Mouse (Mus musculus): ENCODE measurements around the gene Atp6v1e1. TPM values are rescaled to one million over a fixed set of nuclear protein-coding genes. Genes with fewer than 3 reads are reported as not detected.

Gene Atp6v1e1
- 150 TPM for polyA plus RNA-seq (2017; shearing (Covaris generic))

GRCm38 (mm10) chr6:120822307-120822928, at the start of gene Atp6v1e1:
Gene Atp6v1e1, minus strand, starts transcription at chr6:120822793.

GRCm38 (mm10) chr6:120835474-120836374, 13.1 kb upstream of the Atp6v1e1 start, which contains the start of gene Bcl2l13:
Gene Bcl2l13, plus strand, starts transcription at chr6:120836212.

GRCm38 (mm10) chr6:120773149-120773628, 49.4 kb downstream of the Atp6v1e1 start, which contains the start of gene Slc25a18:
Gene Slc25a18, plus strand, starts transcription at chr6:120773578.

Other genes with a start within 250 kb of the Atp6v1e1 start
- gene Cecr2, start 156.4 kb downstream of the Atp6v1e1 start, polyA plus RNA-seq (2017; shearing (Covaris generic)) = 0.36 TPM
- gene Slc25a18, start 49.2 kb downstream of the Atp6v1e1 start, polyA plus RNA-seq (2017; shearing (Covaris generic)) = 0.17 TPM
- gene Bcl2l13, start 13.4 kb upstream of the Atp6v1e1 start, polyA plus RNA-seq (2017; shearing (Covaris generic)) = 41.1 TPM
- 13.1 TPM for gene Bid, start 94.1 kb upstream of the Atp6v1e1 start, polyA plus RNA-seq (2017; shearing (Covaris generic))